Mouse (Mus musculus) cerebellum, adult 8-10 months (tissue): ENCODE results near the gene Slc44a2.

Experiments
- DNase-seq: peaks from one replicate; pipeline ENCODE4 v3.0.0; 2022

Slc44a2 gene

GRCm38 (mm10) chr9:21392646-21393175 is 72.2 kb downstream of the Slc44a2 start:
- no peak for DNase-seq

GRCm38 (mm10) chr9:21395692-21396091 is 75.2 kb downstream of the Slc44a2 start:
- no peak for DNase-seq

GRCm38 (mm10) chr9:21397170-21397569 is 76.7 kb downstream of the Slc44a2 start:
- DNase-seq: no peak

GRCm38 (mm10) chr9:21401042-21401441 is 80.5 kb downstream of the Slc44a2 start:
- no peak for DNase-seq

- DNase-seq: no peak
These were observed 82.3 kb downstream of the Slc44a2 start for GRCm38 (mm10) chr9:21402764-21403253.

GRCm38 (mm10) chr9:21403745-21404144 is 83.2 kb downstream of the Slc44a2 start:
- DNase-seq: no peak
